Mouse (Mus musculus) spleen, adult 2 months (tissue): ENCODE measurements around the gene Ss18l2.

ENCODE experiments used
- CTCF ChIP-seq: fragments of 200-500 bp; IDR thresholded peaks from 2 replicates; pipeline ENCODE4 v1.5.1; 2011; ENCODE audit warnings: mild to moderate bottlenecking, inconsistent platforms; ENCODE audit not compliant: insufficient read depth, insufficient read length, insufficient replicate concordance; ENCODE audit errors: extremely low read depth
- POLR2A ChIP-seq: fragments of 200-500 bp; IDR thresholded peaks from 2 replicates; pipeline ENCODE4 v1.6.1; 2011; ENCODE audit warnings: low read depth, low read length, inconsistent platforms

- TF ChIP-seq CTCF (no peak), POLR2A (no peak)
Measured at GRCm38 (mm10) chr9:121663467-121663866, 46.7 kb upstream of the Ss18l2 start.
